ENCODE assay signal across 8 mouse cellular contexts in genomic region chr5:110780761-110781528, GRCm38 (mm10). TPM values are rescaled to one million over a fixed set of nuclear protein-coding genes. Genes with fewer than 3 reads are reported as not detected.
A peak's percentile ranks its signal among the peaks of the same experiment; 100 is the strongest.
DNase-seq lines count a peak whose midpoint lies in the region; ATAC-seq and TF ChIP-seq lines count a peak whose summit lies in the region.

No protein-coding gene starts in this region.

- peak; percentile 22 for DNase-seq in lung, embryonic 14.5 days
- DNase-seq in lung, postnatal 36 days: no peak
- no peak for DNase-seq in embryo, embryonic 11 days
- no peak for DNase-seq in layer of hippocampus, adult 9-11 months
- no peak for DNase-seq in spleen, postnatal 10 days (ENCODE audit: low spot score in 2 of 2)

- WGBS in lung, embryonic 14.5 days: 52% methylated on average over 10 of the region's 10 CpGs
- 54% methylated on average over 10 of the region's 10 CpGs for WGBS in hindbrain, embryonic 16.5 days

- peak overlapping the region; percentile 87 for H3K4me3 ChIP-seq in lung, embryonic 14.5 days (ENCODE audit: low read depth, low read length)
- H3K4me3 ChIP-seq in cortical plate, adult 2 months (ENCODE audit: insufficient read depth, low read length): peak overlapping the region; percentile 64
- H3K4me3 ChIP-seq in hindbrain, embryonic 16.5 days (ENCODE audit: low read length): peak overlapping the region; percentile 63

- no peaks in the 10 kb centered on the region for H3K9me3 ChIP-seq in lung, embryonic 14.5 days (ENCODE audit: low read depth, low read length)
- no peaks in the 10 kb centered on the region for H3K9me3 ChIP-seq in hindbrain, embryonic 16.5 days (ENCODE audit: control insufficient read depth, low read length)

- TF ChIP-seq POLR2A in cortical plate, adult 2 months (IDR thresholded peaks at IDR 0.05; ENCODE audit: extremely low read depth, insufficient read depth, low read length): no peak

- peak overlapping the region; percentile 86 for H3K4me2 ChIP-seq in lung, embryonic 14.5 days
- peak overlapping the region; percentile 93 for H3K4me2 ChIP-seq in hindbrain, embryonic 16.5 days (ENCODE audit: low read length)

- peaks cover 7% of the 10 kb centered on the region; the same call in 1 of the 2 replicates for H3K4me1 ChIP-seq in lung, embryonic 14.5 days (ENCODE audit: insufficient read depth)
- no peaks in the 10 kb centered on the region for H3K4me1 ChIP-seq in cortical plate, adult 2 months (ENCODE audit: control insufficient read depth, insufficient read depth, low read length)
- peaks cover 11% of the 10 kb centered on the region for H3K4me1 ChIP-seq in hindbrain, embryonic 16.5 days (ENCODE audit: control insufficient read depth, insufficient read depth, low read depth, low read length)

- peaks cover 37% of the 10 kb centered on the region for H3K36me3 ChIP-seq in lung, embryonic 14.5 days (ENCODE audit: insufficient read depth)
- H3K36me3 ChIP-seq in hindbrain, embryonic 16.5 days (ENCODE audit: control insufficient read depth, insufficient read depth, low read length): peaks cover 8% of the 10 kb centered on the region

- ATAC-seq in lung, embryonic 14.5 days (ENCODE audit: insufficient read depth): peak; percentile 38
- peak; percentile 79 for ATAC-seq in hindbrain, embryonic 16.5 days
- peak; percentile 43 for ATAC-seq in megakaryocyte-erythroid progenitor cell, adult 5-6 weeks (replicated peaks; ENCODE audit: low FRiP score, low TSS enrichment, poor library complexity, severe bottlenecking)

- no peak for TF ChIP-seq CTCF in lung, embryonic 14.5 days (IDR thresholded peaks at IDR 0.05; ENCODE audit: low read depth)
- no peak for TF ChIP-seq CTCF in cortical plate, adult 2 months (IDR thresholded peaks at IDR 0.05; ENCODE audit: extremely low read depth, insufficient read depth, low read length)

- H3K27me3 ChIP-seq in lung, embryonic 14.5 days (ENCODE audit: insufficient read depth, low read length): no peaks in the 10 kb centered on the region
- no peaks in the 10 kb centered on the region for H3K27me3 ChIP-seq in hindbrain, embryonic 16.5 days (replicated peaks; ENCODE audit: control insufficient read depth, insufficient read depth, low read length)

- peak overlapping the region; percentile 80 for H3K9ac ChIP-seq in lung, embryonic 14.5 days
- peak overlapping the region; percentile 69 for H3K9ac ChIP-seq in hindbrain, embryonic 16.5 days (ENCODE audit: low read depth, low read length)

- no peak overlapping the region for H3K27ac ChIP-seq in lung, embryonic 14.5 days (ENCODE audit: low read depth)
- peak overlapping the region; percentile 18; the same call in 1 of the 2 replicates for H3K27ac ChIP-seq in cortical plate, adult 2 months (ENCODE audit: insufficient read depth, low read length)
- H3K27ac ChIP-seq in hindbrain, embryonic 16.5 days (ENCODE audit: low read depth, low read length): peak overlapping the region; percentile 67

RNA-seq across cellular contexts. Expression of gene Pus1, which starts 0.5 kb away (rescaled TPM):
- polyA plus RNA-seq in lung, embryonic 14.5 days (2014; fragmentation: Nextera tagmentation; extraction: Ambion mirVana): 20.6 and 22.4 TPM in 2 replicates
- polyA plus RNA-seq in cortical plate, adult 2 months (2012; rRNA removed): 19.6 and 20.1 TPM in 2 replicates
- 19.8 and 23.2 TPM in 2 replicates for polyA plus RNA-seq in hindbrain, embryonic 16.5 days (2015; fragmentation: Nextera tagmentation; extraction: Ambion mirVana)
- 57.4 and 74.3 TPM in 2 replicates for total RNA-seq in megakaryocyte-erythroid progenitor cell, adult 5-6 weeks (2014; fragmentation: Nextera tagmentation)
- total RNA-seq in megakaryocyte-erythroid progenitor cell, adult 5-6 weeks (2017): 82.3 and 102 TPM in 2 replicates

RNA-seq across cellular contexts. Expression of gene Ep400, which starts 10.4 kb away (rescaled TPM):
- 52.8 and 60.5 TPM in 2 replicates for polyA plus RNA-seq in lung, embryonic 14.5 days (2014; fragmentation: Nextera tagmentation; extraction: Ambion mirVana)
- polyA plus RNA-seq in cortical plate, adult 2 months (2012; rRNA removed): 26.8 TPM in 2 replicates
- 40.0 and 53.4 TPM in 2 replicates for polyA plus RNA-seq in hindbrain, embryonic 16.5 days (2015; fragmentation: Nextera tagmentation; extraction: Ambion mirVana)
- total RNA-seq in megakaryocyte-erythroid progenitor cell, adult 5-6 weeks (2014; fragmentation: Nextera tagmentation): 181 and 186 TPM in 2 replicates
- total RNA-seq in megakaryocyte-erythroid progenitor cell, adult 5-6 weeks (2017): 56.0 and 71.6 TPM in 2 replicates

RNA-seq across cellular contexts. Expression of gene Ulk1, which starts 29.0 kb away (rescaled TPM):
- polyA plus RNA-seq in lung, embryonic 14.5 days (2014; fragmentation: Nextera tagmentation; extraction: Ambion mirVana): 35.1 and 39.2 TPM in 2 replicates
- 56.4 and 57.8 TPM in 2 replicates for polyA plus RNA-seq in cortical plate, adult 2 months (2012; rRNA removed)
- 20.7 and 23.8 TPM in 2 replicates for polyA plus RNA-seq in hindbrain, embryonic 16.5 days (2015; fragmentation: Nextera tagmentation; extraction: Ambion mirVana)
- total RNA-seq in megakaryocyte-erythroid progenitor cell, adult 5-6 weeks (2014; fragmentation: Nextera tagmentation): 32.2 and 52.2 TPM in 2 replicates
- total RNA-seq in megakaryocyte-erythroid progenitor cell, adult 5-6 weeks (2017): 7.8 and 14.8 TPM in 2 replicates

RNA-seq across cellular contexts. Expression of gene Hscb, which starts 58.6 kb away (rescaled TPM):
- 25.6 and 28.1 TPM in 2 replicates for polyA plus RNA-seq in lung, embryonic 14.5 days (2014; fragmentation: Nextera tagmentation; extraction: Ambion mirVana)
- 13.4 and 15.3 TPM in 2 replicates for polyA plus RNA-seq in cortical plate, adult 2 months (2012; rRNA removed)
- polyA plus RNA-seq in hindbrain, embryonic 16.5 days (2015; fragmentation: Nextera tagmentation; extraction: Ambion mirVana): 10.0 and 10.3 TPM in 2 replicates
- total RNA-seq in megakaryocyte-erythroid progenitor cell, adult 5-6 weeks (2014; fragmentation: Nextera tagmentation): 44.1 and 53.7 TPM in 2 replicates
- 44.9 and 106 TPM in 2 replicates for total RNA-seq in megakaryocyte-erythroid progenitor cell, adult 5-6 weeks (2017)

RNA-seq across cellular contexts. Expression of gene Chek2, which starts 58.8 kb away (rescaled TPM):
- 32.0 and 33.8 TPM in 2 replicates for polyA plus RNA-seq in lung, embryonic 14.5 days (2014; fragmentation: Nextera tagmentation; extraction: Ambion mirVana)
- 1.5 and 1.8 TPM in 2 replicates for polyA plus RNA-seq in cortical plate, adult 2 months (2012; rRNA removed)
- 6.2 and 7.4 TPM in 2 replicates for polyA plus RNA-seq in hindbrain, embryonic 16.5 days (2015; fragmentation: Nextera tagmentation; extraction: Ambion mirVana)
- total RNA-seq in megakaryocyte-erythroid progenitor cell, adult 5-6 weeks (2014; fragmentation: Nextera tagmentation): 47.4 and 59.5 TPM in 2 replicates
- total RNA-seq in megakaryocyte-erythroid progenitor cell, adult 5-6 weeks (2017): 31.1 and 56.9 TPM in 2 replicates
